Mouse (Mus musculus) kidney, adult 18-20 months (tissue): ENCODE results near the gene Slc44a1.

Experiments
- DNase-seq: peaks from one replicate; pipeline ENCODE4 v3.0.0; 2021

Slc44a1 gene

GRCm38 (mm10) chr4:53431585-53432234 lies 8.5 kb upstream of the Slc44a1 start:
- DNase-seq, result peak; percentile 33

- no peak for DNase-seq
Observed at GRCm38 (mm10) chr4:53437110-53437755, 3.0 kb upstream of the Slc44a1 start.

GRCm38 (mm10) chr4:53438386-53438785 lies 1.8 kb upstream of the Slc44a1 start:
- no peak for DNase-seq

GRCm38 (mm10) chr4:53438836-53439480 lies 1.3 kb upstream of the Slc44a1 start:
- DNase-seq, result no peak

GRCm38 (mm10) chr4:53439636-53440009 lies 590 bp upstream of the Slc44a1 start:
- DNase-seq, result no peak

- DNase-seq, result peak; percentile 47
Observed at GRCm38 (mm10) chr4:53440816-53441571, 781 bp downstream of the Slc44a1 start.

GRCm38 (mm10) chr4:53441683-53442082 lies 1.5 kb downstream of the Slc44a1 start:
- DNase-seq, result no peak

- DNase-seq, result no peak
Observed at GRCm38 (mm10) chr4:53446216-53446615, 6.0 kb downstream of the Slc44a1 start.

GRCm38 (mm10) chr4:53447773-53448172 lies 7.6 kb downstream of the Slc44a1 start:
- no peak for DNase-seq

- no peak for DNase-seq
Observed at GRCm38 (mm10) chr4:53450736-53451135, 10.5 kb downstream of the Slc44a1 start.

GRCm38 (mm10) chr4:53451887-53452286 lies 11.7 kb downstream of the Slc44a1 start:
- no peak for DNase-seq

GRCm38 (mm10) chr4:53452457-53452856 lies 12.2 kb downstream of the Slc44a1 start:
- no peak for DNase-seq

- no peak for DNase-seq
Observed at GRCm38 (mm10) chr4:53452976-53453889, 13.0 kb downstream of the Slc44a1 start.

- no peak for DNase-seq
Observed at GRCm38 (mm10) chr4:53455885-53456284, 15.7 kb downstream of the Slc44a1 start.

- DNase-seq, result no peak
Observed at GRCm38 (mm10) chr4:53456570-53456969, 16.4 kb downstream of the Slc44a1 start.

- no peak for DNase-seq
Observed at GRCm38 (mm10) chr4:53458503-53458902, 18.3 kb downstream of the Slc44a1 start.

- DNase-seq, result no peak
Observed at GRCm38 (mm10) chr4:53459697-53460096, 19.5 kb downstream of the Slc44a1 start.

GRCm38 (mm10) chr4:53461026-53461425 lies 20.8 kb downstream of the Slc44a1 start:
- no peak for DNase-seq

GRCm38 (mm10) chr4:53462069-53462468 lies 21.9 kb downstream of the Slc44a1 start:
- DNase-seq, result no peak

GRCm38 (mm10) chr4:53462505-53463251 lies 22.5 kb downstream of the Slc44a1 start:
- no peak for DNase-seq

GRCm38 (mm10) chr4:53465887-53466286 lies 25.7 kb downstream of the Slc44a1 start:
- no peak for DNase-seq

- no peak for DNase-seq
Observed at GRCm38 (mm10) chr4:53469007-53469406, 28.8 kb downstream of the Slc44a1 start.
